Mouse (Mus musculus) layer of hippocampus, adult 6 months (tissue): Measurements from ENCODE around the gene Gatad2a. TPM values are rescaled to one million over a fixed set of nuclear protein-coding genes. Genes with fewer than 3 reads are reported as not detected.

Experiments used
- long read RNA-seq, 2 experiments: library from polyadenylated mRNA; unstranded; transcript quantifications; one replicate each; pipeline ENCODE4 v2.0.0; 2019 to 2020
- polyA plus RNA-seq: library from polyadenylated mRNA; unstranded; fragments of <200 nt; fragmentation: Nextera tagmentation; gene quantifications from 2 replicates; pipeline ENCODE4 v1.2.3, GENCODE M21; 2021

The Gatad2a gene
- polyA plus RNA-seq: 7.5 and 9.1 TPM in 2 replicates
- long read RNA-seq, experiment 1, partial matches to known transcripts: 3 of 13 reads
- long read RNA-seq, experiment 1, other reads (novel, unspliced or antisense): 7 of 13 reads
- long read RNA-seq, experiment 2, transcript Gatad2a-206 (13 exons, 3,622 nt): major isoform, 8 of 78 reads
- long read RNA-seq, experiment 2, partial matches to known transcripts: 21 of 78 reads
- long read RNA-seq, experiment 2, other reads (novel, unspliced or antisense): 47 of 78 reads

DNA sequence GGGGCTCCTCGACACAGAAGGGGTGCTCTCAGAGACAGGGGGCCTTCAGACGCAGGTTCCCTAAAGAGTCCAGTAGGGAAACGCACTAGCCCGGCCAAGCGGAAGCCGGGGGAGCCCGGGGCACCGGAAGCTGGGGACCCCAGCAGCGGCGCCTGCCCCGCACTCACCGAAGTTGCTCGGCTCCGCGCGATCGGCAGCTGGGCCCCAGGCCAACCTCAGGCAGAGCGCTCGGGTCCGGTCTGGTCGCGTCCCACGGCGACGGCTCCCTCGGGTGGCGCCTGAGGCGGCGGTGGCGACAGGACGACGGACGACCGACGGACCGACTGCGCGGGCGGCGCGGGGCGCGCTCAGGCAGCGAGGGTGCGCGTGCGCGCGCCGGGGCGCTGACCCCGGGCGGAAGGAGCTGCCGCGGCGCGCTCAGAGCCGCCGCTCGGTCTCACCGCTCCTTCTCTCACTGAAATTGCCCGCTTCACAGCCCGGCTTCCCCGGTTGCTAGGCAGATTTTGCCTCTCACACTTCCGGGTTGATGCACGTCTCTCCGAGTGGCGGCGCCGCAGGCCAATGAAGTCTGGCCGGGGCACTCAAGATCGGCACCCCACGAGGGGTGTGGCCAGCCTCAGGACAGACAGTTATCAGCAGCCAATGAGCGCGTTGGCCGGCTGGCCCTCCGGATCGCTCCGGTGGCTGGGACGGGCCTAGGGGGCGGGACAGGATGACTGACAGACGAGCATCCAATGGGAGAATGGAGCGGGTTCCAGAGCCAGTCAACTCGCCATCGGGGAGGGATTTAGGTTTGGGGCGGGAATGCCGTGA, at the start of gene Gatad2a:
Gene Gatad2a, minus strand, starts transcription at position 609 of the 813 bp plus-strand sequence.

DNA sequence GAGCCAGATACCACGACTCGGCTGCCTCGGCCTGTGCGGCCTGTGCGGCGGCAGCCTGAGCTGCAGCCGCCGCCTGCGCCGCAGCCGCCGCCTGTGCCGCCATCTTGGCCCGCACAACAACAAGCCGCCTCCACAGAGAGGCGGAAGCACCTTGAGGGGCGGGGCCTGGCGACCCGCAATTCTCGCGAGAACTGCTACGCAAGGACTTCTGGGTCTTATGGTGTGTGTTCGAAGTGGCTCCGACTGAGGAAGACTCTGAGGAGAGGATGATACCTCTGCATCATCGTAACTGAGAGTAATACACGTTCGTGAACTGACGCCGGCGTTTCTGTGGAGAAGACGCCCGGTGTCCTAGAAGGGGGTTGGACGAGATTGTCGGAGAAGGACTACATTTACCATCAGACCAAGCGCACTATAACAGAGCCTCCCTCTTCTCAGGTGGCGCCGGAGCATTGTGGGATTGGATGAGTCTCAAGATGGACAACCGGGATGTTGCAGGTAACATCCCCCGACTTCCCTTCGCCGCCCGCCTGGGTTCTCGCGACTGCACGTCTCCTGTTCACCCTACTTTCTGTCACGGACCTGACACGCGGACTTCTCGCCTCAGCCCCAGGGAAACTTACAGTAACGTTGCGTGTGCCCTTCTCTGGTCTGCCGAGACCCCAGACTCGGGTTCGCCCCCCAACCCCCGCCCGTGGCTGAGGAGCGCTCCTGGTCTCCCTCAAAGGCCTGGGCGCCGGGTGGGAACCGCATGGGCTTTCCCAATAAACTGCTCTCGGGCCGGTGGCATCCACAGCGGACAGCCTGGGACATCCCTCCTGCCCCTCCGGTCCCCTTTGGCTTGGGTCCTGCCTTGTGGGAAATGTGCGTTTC, 46.6 kb upstream of the Gatad2a start, which contains the start of the genes Mau2 and Sugp1:
Gene Mau2, minus strand, starts transcription at position 152 of the 873 bp plus-strand sequence.
Gene Sugp1, plus strand, starts transcription at position 231 of the 873 bp plus-strand sequence.

DNA sequence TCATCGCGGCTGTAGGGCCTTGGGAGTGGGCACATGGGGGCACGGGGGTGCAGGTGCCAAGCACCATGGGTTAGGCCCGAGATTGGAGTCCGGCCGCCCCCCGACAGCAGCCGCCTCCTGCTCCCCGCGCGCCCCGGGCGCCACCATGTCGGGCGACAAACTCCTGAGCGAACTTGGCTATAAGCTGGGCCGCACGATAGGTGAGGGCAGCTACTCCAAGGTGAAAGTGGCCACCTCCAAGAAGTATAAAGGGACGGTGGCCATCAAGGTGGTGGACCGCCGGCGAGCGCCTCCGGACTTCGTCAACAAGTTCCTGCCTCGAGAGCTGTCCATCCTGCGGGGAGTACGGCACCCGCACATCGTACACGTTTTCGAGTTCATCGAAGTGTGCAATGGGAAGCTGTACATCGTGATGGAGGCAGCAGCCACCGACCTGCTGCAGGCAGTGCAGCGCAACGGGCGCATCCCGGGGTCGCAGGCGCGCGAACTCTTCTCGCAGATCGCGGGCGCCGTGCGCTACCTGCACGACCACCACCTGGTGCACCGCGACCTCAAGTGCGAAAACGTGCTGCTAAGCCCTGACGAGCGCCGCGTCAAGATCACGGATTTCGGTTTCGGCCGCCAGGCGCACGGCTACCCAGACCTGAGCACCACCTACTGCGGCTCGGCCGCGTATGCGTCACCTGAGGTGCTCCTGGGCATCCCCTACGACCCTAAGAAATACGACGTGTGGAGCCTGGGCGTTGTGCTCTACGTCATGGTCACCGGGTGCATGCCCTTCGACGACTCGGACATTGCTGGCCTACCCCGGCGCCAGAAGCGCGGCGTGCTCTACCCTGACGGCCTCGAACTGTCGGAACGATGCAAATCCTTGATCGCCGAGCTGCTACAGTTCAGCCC, 93.8 kb downstream of the Gatad2a start, which contains the start of the genes Tssk6, Ndufa13 and Yjefn3:
Gene Tssk6, plus strand, starts transcription at position 22 of the 900 bp plus-strand sequence.
Gene Ndufa13, minus strand, starts transcription at position 396 of the 900 bp plus-strand sequence.
Gene Yjefn3, minus strand, starts transcription at position 550 of the 900 bp plus-strand sequence.

DNA sequence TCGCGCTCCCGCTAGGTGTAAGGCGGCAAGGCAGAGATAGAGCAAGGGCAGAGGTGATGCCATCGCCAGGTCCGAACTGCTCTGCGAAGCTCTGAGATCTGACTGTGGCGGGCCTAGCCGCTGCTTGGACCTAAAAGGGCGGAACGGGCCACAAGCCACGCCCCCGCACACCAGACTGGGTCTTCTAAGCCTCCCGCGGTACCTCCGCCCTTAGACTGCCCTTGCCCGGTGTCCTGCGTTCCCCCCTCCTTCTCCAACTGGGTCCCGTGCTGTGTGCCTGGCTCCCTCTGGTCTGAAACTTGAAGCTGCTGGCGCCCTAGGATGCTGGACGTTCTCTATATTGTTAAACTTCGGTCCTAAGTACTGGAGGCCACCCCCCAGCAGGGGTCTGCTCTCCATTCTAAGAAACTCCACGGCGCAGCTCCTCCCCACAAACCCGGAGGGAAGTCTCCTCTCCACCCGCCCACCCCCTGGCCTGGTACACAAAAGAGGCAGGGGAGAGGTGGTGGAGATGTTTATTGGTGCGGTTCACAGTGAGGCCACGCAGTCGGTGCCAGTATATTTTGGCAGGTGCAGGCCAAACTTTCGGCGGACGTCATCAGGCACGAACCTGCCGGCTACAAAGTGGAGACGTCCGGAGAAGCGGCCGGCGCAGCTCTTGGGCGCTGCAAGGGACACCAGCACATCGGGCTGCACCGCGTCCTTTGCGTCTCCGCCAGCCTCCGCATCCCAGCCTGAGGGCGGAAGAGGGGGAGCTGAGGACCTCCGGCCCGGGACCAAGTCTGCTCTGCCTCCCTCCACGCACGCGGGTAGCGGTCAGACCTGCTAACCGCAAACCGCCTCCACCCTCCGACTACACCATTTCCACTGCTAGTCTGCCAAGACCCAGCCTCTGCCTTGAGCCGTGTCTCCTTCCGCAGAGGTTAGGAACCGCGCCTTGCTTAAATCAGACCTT, 108.6 kb downstream of the Gatad2a start, which contains the start of gene Cilp2:
Gene Cilp2, minus strand, starts transcription at position 399 of the 955 bp plus-strand sequence.

Other genes with a start within 250 kb of the Gatad2a start
- 4.1 TPM in 2 replicates for gene Zfp963, start 246.4 kb downstream of the Gatad2a start, polyA plus RNA-seq
- gene Gm20422, start 221.5 kb downstream of the Gatad2a start, polyA plus RNA-seq: 0.82 TPM in 1 of 2 replicates, not detected in the other
- 16.9 and 19.4 TPM in 2 replicates for gene Atp13a1, start 205.2 kb downstream of the Gatad2a start, polyA plus RNA-seq
- gene Zfp866, start 205.2 kb downstream of the Gatad2a start, polyA plus RNA-seq: 3.4 TPM in 2 replicates
- gene Gmip, start 187.7 kb downstream of the Gatad2a start, polyA plus RNA-seq: 1.8 TPM in 2 replicates
- 0.13 TPM in 2 replicates for gene Lpar2, start 174.0 kb downstream of the Gatad2a start, polyA plus RNA-seq
- gene Pbx4, start 163.9 kb downstream of the Gatad2a start, polyA plus RNA-seq: 61.0 and 76.0 TPM in 2 replicates
- 0.59 and 0.89 TPM in 2 replicates for gene Cilp2, start 108.7 kb downstream of the Gatad2a start, polyA plus RNA-seq
- 1.1 TPM in 2 replicates for gene Tssk6, start 94.2 kb downstream of the Gatad2a start, polyA plus RNA-seq
- 798 and 871 TPM in 2 replicates for gene Ndufa13, start 93.8 kb downstream of the Gatad2a start, polyA plus RNA-seq
- 68.6 and 74.2 TPM in 2 replicates for gene Yjefn3, start 93.7 kb downstream of the Gatad2a start, polyA plus RNA-seq
- 24.0 and 25.3 TPM in 2 replicates for gene Mau2, start 46.4 kb upstream of the Gatad2a start, polyA plus RNA-seq
- gene Sugp1, start 46.4 kb upstream of the Gatad2a start, polyA plus RNA-seq: 30.2 and 31.7 TPM in 2 replicates
- 0.40 and 0.64 TPM in 2 replicates for gene Tm6sf2, start 76.5 kb upstream of the Gatad2a start, polyA plus RNA-seq
- gene Hapln4, start 87.1 kb upstream of the Gatad2a start, polyA plus RNA-seq: 51.3 and 58.1 TPM in 2 replicates
- 121 and 139 TPM in 2 replicates for gene Ncan, start 124.5 kb upstream of the Gatad2a start, polyA plus RNA-seq
- gene Nr2c2ap, start 134.9 kb upstream of the Gatad2a start, polyA plus RNA-seq: 40.4 and 41.6 TPM in 2 replicates
- gene Rfxank, start 142.8 kb upstream of the Gatad2a start, polyA plus RNA-seq: 13.6 and 15.3 TPM in 2 replicates
- gene Borcs8, start 143.1 kb upstream of the Gatad2a start, polyA plus RNA-seq: 101 and 107 TPM in 2 replicates
- 0.30 and 0.31 TPM in 2 replicates for gene Mef2b, start 143.3 kb upstream of the Gatad2a start, polyA plus RNA-seq
- gene Tmem161a, start 176.0 kb upstream of the Gatad2a start, polyA plus RNA-seq: 27.1 and 27.6 TPM in 2 replicates
- gene Slc25a42, start 215.9 kb upstream of the Gatad2a start, polyA plus RNA-seq: 11.8 and 13.3 TPM in 2 replicates
- gene Sugp2, start 237.8 kb upstream of the Gatad2a start, polyA plus RNA-seq: 28.9 and 29.7 TPM in 2 replicates
- gene Armc6, start 238.1 kb upstream of the Gatad2a start, polyA plus RNA-seq: 32.8 and 33.6 TPM in 2 replicates